Mouse (Mus musculus): ENCODE results near the gene Fam181a. TPM values are rescaled to one million over a fixed set of nuclear protein-coding genes. Genes with fewer than 3 reads are reported as not detected.

The Fam181a gene
- total RNA-seq, 2 experiments from 2014 or later, result not detected

GRCm38 (mm10) chr12:103352735-103353134 is 42.0 kb downstream of the Fam181a start:
- peak; percentile 43 to 63 for DNase-seq
- intact Hi-C loops (cut with DNase I), result no loop called here

- intact Hi-C loops (cut with DNase I), result no loop called here
- DNase-seq, result peak; percentile 71 to 81
Observed at GRCm38 (mm10) chr12:103353538-103353937, 42.8 kb downstream of the Fam181a start.

DNA sequence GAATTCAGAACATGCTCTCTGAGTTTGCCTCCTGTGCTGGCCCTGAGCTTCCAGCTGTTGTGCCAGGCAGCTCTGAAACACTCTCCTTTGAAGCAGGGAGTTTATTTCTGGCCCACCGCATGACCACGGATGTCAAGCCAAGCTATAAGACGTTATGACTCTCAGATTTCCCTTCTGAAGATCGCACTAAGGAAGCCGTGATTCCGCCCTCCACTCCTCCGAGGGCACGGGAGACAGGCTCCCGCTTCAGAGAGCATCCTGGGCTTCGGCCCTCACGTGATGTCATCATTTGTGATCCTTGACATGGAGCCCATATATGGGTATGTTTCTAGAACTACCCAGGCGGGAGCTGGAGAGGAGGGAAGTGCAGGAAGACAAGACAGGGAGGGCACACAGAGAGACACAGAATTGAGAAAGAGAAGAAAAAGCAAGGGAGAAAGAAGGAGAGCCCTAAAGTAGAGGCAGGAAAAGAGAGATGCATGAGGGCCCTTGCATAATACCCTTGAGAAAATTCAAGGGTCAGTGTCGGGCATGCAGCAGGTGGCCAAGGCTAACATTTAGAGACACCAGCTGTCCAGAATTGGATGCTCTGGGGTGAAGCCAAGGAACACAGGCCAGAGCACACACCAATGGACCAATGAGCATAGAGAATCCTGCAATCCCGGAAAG is 45.1 kb downstream of the Fam181a start, which contains the start of gene Asb2:
TSS of gene Asb2 (minus strand) at position 256 of the 669 bp plus-strand sequence.
- DNase-seq, result peak; percentile 41 to 51

GRCm38 (mm10) chr12:103356415-103356748 is 45.6 kb downstream of the Fam181a start:
- no peak for DNase-seq

More for the DNA sequence above, 45.1 kb downstream of the Fam181a start, which contains the start of gene Asb2:
- intact Hi-C loops (cut with DNase I), result no loop called here

DNA sequence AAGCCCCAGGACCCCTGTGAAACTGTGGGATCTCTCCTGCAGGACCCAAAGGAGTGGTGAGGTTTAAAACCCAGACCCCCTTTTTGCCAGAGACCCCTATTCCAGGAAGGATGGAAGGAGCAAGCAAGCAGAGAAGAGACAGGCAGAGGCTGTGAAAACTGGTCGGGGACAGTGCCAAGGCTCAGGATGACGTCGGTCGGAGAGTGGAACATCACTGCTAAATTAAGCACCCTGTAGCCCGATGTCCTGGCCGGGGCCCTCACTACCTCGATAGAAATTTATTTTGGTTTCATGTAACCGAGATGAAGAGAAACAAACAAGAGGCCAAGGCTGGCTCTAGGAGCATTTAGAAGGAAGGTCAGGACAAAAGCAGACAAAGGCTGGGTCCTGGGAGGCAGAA is 47.4 kb downstream of the Fam181a start:
- intact Hi-C loops (cut with DNase I), result no loop called here
- peak; percentile 67 to 74 for DNase-seq

More at GRCm38 (mm10) chr12:103356415-103356748, 45.6 kb downstream of the Fam181a start:
- intact Hi-C loops (cut with DNase I), result no loop called here

GRCm38 (mm10) chr12:103358951-103359801 is 48.4 kb downstream of the Fam181a start:
- DNase-seq, result no peak
- intact Hi-C loops (cut with DNase I), result no loop called here

- no peak for DNase-seq
- intact Hi-C loops (cut with DNase I), result no loop called here
Observed at GRCm38 (mm10) chr12:103360812-103361211, 50.0 kb downstream of the Fam181a start.

- intact Hi-C loops (cut with DNase I), result no loop called here
- no peak for DNase-seq
Observed at GRCm38 (mm10) chr12:103361539-103362307, 50.9 kb downstream of the Fam181a start.

GRCm38 (mm10) chr12:103362336-103362735 is 51.6 kb downstream of the Fam181a start:
- DNase-seq, result peak; percentile 52 to 57

More at GRCm38 (mm10) chr12:103362336-103362735, 51.6 kb downstream of the Fam181a start:
- intact Hi-C loops (cut with DNase I), result no loop called here

Other genes starting within 250 kb of the Fam181a start
- gene Prima1, start 68.8 kb upstream of the Fam181a start, total RNA-seq (2021), result under 1 TPM in 1 of 2 experiments, not detected in 1; 0.34 TPM
- gene Asb2, start 45.0 kb downstream of the Fam181a start, total RNA-seq (2021), result 100 to 1,000 TPM; 470 to 485 TPM
- gene Otub2, start 77.7 kb downstream of the Fam181a start, total RNA-seq (2021), result 1 to 10 TPM; 3.6 to 4.0 TPM
- gene 9330161L09Rik, start 96.8 kb downstream of the Fam181a start, total RNA-seq (2021), result 1 to 10 TPM in 1 of 2 experiments, under 1 TPM in 1; 0.48 to 1.3 TPM
- 10 to 100 TPM; 78.8 to 86.6 TPM for gene Ddx24, start 114.9 kb downstream of the Fam181a start, total RNA-seq (2021)
- gene Ifi27, start 123.2 kb downstream of the Fam181a start, total RNA-seq (2021), result 10 to 100 TPM; 49.7 to 84.1 TPM
- gene Ifi27l2a, start 132.7 kb downstream of the Fam181a start, total RNA-seq (2021), result 10 to 100 TPM in 1 of 2 experiments, 1 to 10 TPM in 1; 9.1 to 15.7 TPM
- not detected for gene Ifi27l2b, start 146.2 kb downstream of the Fam181a start, total RNA-seq (2021)
- gene Ppp4r4, start 221.3 kb downstream of the Fam181a start, total RNA-seq (2021), result under 1 TPM; 0.50 to 0.98 TPM